Mouse (Mus musculus): ENCODE data around the gene Slc37a3. TPM values are rescaled to one million over a fixed set of nuclear protein-coding genes. Genes with fewer than 3 reads are reported as not detected.
"Not testable (repeated sequence)": the region's sequence is repeated elsewhere in the genome, so short reads cannot be mapped to it uniquely, and the experiment has no call there.

The Slc37a3 gene
- total RNA-seq (2021): 10 to 100 TPM; 14.2 to 15.1 TPM
- long read RNA-seq, experiment 1, full-length matches to known transcripts: 2 of 3 reads
- long read RNA-seq, experiment 1, partial matches to known transcripts: 0 of 3 reads
- long read RNA-seq, experiment 1, other reads (novel, unspliced or antisense): 1 of 3 reads
- long read RNA-seq, experiment 2, full-length matches to known transcripts: 4 of 7 reads
- long read RNA-seq, experiment 2, partial matches to known transcripts: 1 of 7 reads
- long read RNA-seq, experiment 2, other reads (novel, unspliced or antisense): 2 of 7 reads

GRCm38 (mm10) chr6:39377311-39377827 is at the start of gene Slc37a3:
Gene Slc37a3 (minus strand): TSS chr6:39377675.
- peak; percentile 73 to 81 for DNase-seq
- intact Hi-C loops (cut with DNase I): no loop called here

- intact Hi-C loops (cut with DNase I): no loop called here
- no peak for DNase-seq
Measured at GRCm38 (mm10) chr6:39426725-39427124, 49.2 kb upstream of the Slc37a3 start.

- intact Hi-C loops (cut with DNase I): no loop called here
- DNase-seq: no peak
Measured at GRCm38 (mm10) chr6:39425181-39425580, 47.7 kb upstream of the Slc37a3 start.

- no peak for DNase-seq
- intact Hi-C loops (cut with DNase I): no loop called here
Measured at GRCm38 (mm10) chr6:39423686-39424085, 46.2 kb upstream of the Slc37a3 start.

GRCm38 (mm10) chr6:39423130-39423551 is 45.7 kb upstream of the Slc37a3 start:
- intact Hi-C loops (cut with DNase I): no loop called here
- DNase-seq: no peak

GRCm38 (mm10) chr6:39420867-39421266 is 43.4 kb upstream of the Slc37a3 start:
- intact Hi-C loops (cut with DNase I): no loop called here
- no peak for DNase-seq

GRCm38 (mm10) chr6:39419851-39420721 is 42.6 kb upstream of the Slc37a3 start, which contains the start of gene Mkrn1:
Gene Mkrn1 (minus strand): TSS chr6:39420462.
- peak; percentile 40 to 64 for DNase-seq

GRCm38 (mm10) chr6:39419386-39419850 is 41.9 kb upstream of the Slc37a3 start:
- intact Hi-C loops (cut with DNase I): no loop called here
- DNase-seq: no peak

More at GRCm38 (mm10) chr6:39419851-39420721, 42.6 kb upstream of the Slc37a3 start, which contains the start of gene Mkrn1:
- intact Hi-C loops (cut with DNase I): no loop called here

- intact Hi-C loops (cut with DNase I): not testable (repeated sequence)
Measured at GRCm38 (mm10) chr6:39416654-39417053, 39.2 kb upstream of the Slc37a3 start.

GRCm38 (mm10) chr6:39415762-39416161 is 38.3 kb upstream of the Slc37a3 start:
- intact Hi-C loops (cut with DNase I): no loop called here
- peak; percentile 19 to 52 for DNase-seq

More at GRCm38 (mm10) chr6:39416654-39417053, 39.2 kb upstream of the Slc37a3 start:
- not testable (repeated sequence) for DNase-seq

- intact Hi-C loops (cut with DNase I): no loop called here
- no peak for DNase-seq
Measured at GRCm38 (mm10) chr6:39414106-39414505, 36.6 kb upstream of the Slc37a3 start.

- DNase-seq: no peak
Measured at GRCm38 (mm10) chr6:39406480-39406879, 29.0 kb upstream of the Slc37a3 start.

GRCm38 (mm10) chr6:39403136-39403535 is 25.7 kb upstream of the Slc37a3 start:
- intact Hi-C loops (cut with DNase I): no loop called here
- no peak for DNase-seq

More at GRCm38 (mm10) chr6:39406480-39406879, 29.0 kb upstream of the Slc37a3 start:
- intact Hi-C loops (cut with DNase I): no loop called here

- no peak for DNase-seq
- intact Hi-C loops (cut with DNase I): no loop called here
Measured at GRCm38 (mm10) chr6:39400343-39400742, 22.9 kb upstream of the Slc37a3 start.

GRCm38 (mm10) chr6:39398342-39398741 is 20.9 kb upstream of the Slc37a3 start:
- no peak for DNase-seq
- intact Hi-C loops (cut with DNase I): no loop called here

GRCm38 (mm10) chr6:39397046-39397445 is 19.6 kb upstream of the Slc37a3 start:
- intact Hi-C loops (cut with DNase I): no loop called here
- no peak for DNase-seq

GRCm38 (mm10) chr6:39395916-39396315 is 18.4 kb upstream of the Slc37a3 start:
- DNase-seq: no peak
- intact Hi-C loops (cut with DNase I): no loop called here

- intact Hi-C loops (cut with DNase I): no loop called here
Measured at GRCm38 (mm10) chr6:39395471-39395870, 18.0 kb upstream of the Slc37a3 start.

GRCm38 (mm10) chr6:39389988-39390387 is 12.5 kb upstream of the Slc37a3 start:
- no peak for DNase-seq
- intact Hi-C loops (cut with DNase I): no loop called here

More at GRCm38 (mm10) chr6:39395471-39395870, 18.0 kb upstream of the Slc37a3 start:
- no peak for DNase-seq

- no peak for DNase-seq
- intact Hi-C loops (cut with DNase I): no loop called here
Measured at GRCm38 (mm10) chr6:39381125-39381880, 3.8 kb upstream of the Slc37a3 start, which contains the start of gene Rab19. Gene Rab19 (plus strand): TSS chr6:39381175.
